Mouse (Mus musculus) intestine, embryonic 14.5 days (tissue): ENCODE results near the gene Aars2. TPM values are rescaled to one million over a fixed set of nuclear protein-coding genes. Genes with fewer than 3 reads are reported as not detected.

Experiments used
- ATAC-seq: fragments of 200-750 bp; cut with Nextera tagmentation; replicated peaks from 2 replicates; pipeline ENCODE4 v1.8.0; 2017; ENCODE audit warnings: low read depth, moderate number of reproducible peaks, moderate TSS enrichment, moderate library complexity; ENCODE audit not compliant: low FRiP score, low TSS enrichment
- DNase-seq: peaks from one replicate; pipeline ENCODE4 v3.0.0-alpha.2; 2018; ENCODE audit warnings: low spot score
- H3K27ac ChIP-seq: fragments of 300-500 bp; sonication (generic); 2 replicates; pipeline ENCODE4 v1.5.1; 2014; ENCODE audit warnings: low read depth, mild to moderate bottlenecking, control low read depth
- H3K27me3 ChIP-seq: fragments of 300-500 bp; sonication (generic); replicated peaks from 2 replicates; pipeline ENCODE4 v1.6.1; 2014; ENCODE audit warnings: low read length, control low read depth; ENCODE audit not compliant: control insufficient read depth, insufficient read depth
- H3K36me3 ChIP-seq: fragments of 300-500 bp; sonication (generic); 2 replicates; pipeline ENCODE4 v1.6.1; 2014; ENCODE audit warnings: low read length, control low read depth; ENCODE audit not compliant: control insufficient read depth, insufficient read depth
- H3K4me1 ChIP-seq: fragments of 300-500 bp; sonication (generic); replicated peaks from 2 replicates; pipeline ENCODE4 v1.6.1; 2014; ENCODE audit warnings: low read length, control low read depth, mixed read lengths; ENCODE audit not compliant: control insufficient read depth, insufficient read depth
- H3K4me2 ChIP-seq: fragments of 300-500 bp; sonication (generic); 2 replicates; pipeline ENCODE4 v1.6.1; 2014; ENCODE audit warnings: low read length
- H3K4me3 ChIP-seq: fragments of 300-500 bp; sonication (generic); 2 replicates; pipeline ENCODE4 v1.5.1; 2014; ENCODE audit warnings: low read depth, low read length, control low read depth, mixed read lengths
- H3K9ac ChIP-seq: fragments of 300-500 bp; sonication (generic); 2 replicates; pipeline ENCODE4 v1.6.1; 2014; ENCODE audit warnings: mild to moderate bottlenecking, low read length
- H3K9me3 ChIP-seq: fragments of 300-500 bp; sonication (generic); 2 replicates; pipeline ENCODE4 v1.6.1; 2016; ENCODE audit warnings: low read length, control low read depth; ENCODE audit not compliant: control insufficient read depth
- WGBS: fragments of 180-500 bp; shearing (Covaris S2); extraction: QIAGEN DNeasy Blood & Tissue Kit; methylation state at CpG from one replicate; pipeline ENCODE4 v1.1.7; 2014; 5-methylcytosine and 5-hydroxymethylcytosine counted together
- polyA plus RNA-seq: library from polyadenylated mRNA; unstranded; fragments of >200 nt; fragmentation: Nextera tagmentation; extraction: Ambion mirVana; gene quantifications from 2 replicates; pipeline ENCODE4 v1.2.1, GENCODE M21; 2014

The Aars2 gene
- polyA plus RNA-seq, 1 experiment from 2014 or later: 17.3 TPM

GRCm38 (mm10) chr17:45554420-45554819 lies 47.8 kb downstream of the Aars2 start:
- Histone ChIP-seq H3K9ac (no peak overlapping the region), H3K4me1 (peaks cover 13% of the 10 kb centered on the region; the same call in 1 of the 2 replicates), H3K4me3 (no peak overlapping the region), H3K4me2 (no peak overlapping the region), H3K27me3 (peaks cover 8% of the 10 kb centered on the region; the same call in 1 of the 2 replicates), H3K9me3 (no peaks in the 10 kb centered on the region), H3K36me3 (no peaks in the 10 kb centered on the region), H3K27ac (no peak overlapping the region)
- no peak for ATAC-seq
- WGBS: 46% methylated on average over 1 of the region's 1 CpGs
- no peak for DNase-seq

- Histone ChIP-seq H3K36me3 (no peaks in the 10 kb centered on the region), H3K4me2 (peak within 1 kb of the TSS; percentile 95), H3K27ac (no peak within 1 kb of the TSS), H3K9ac (peak within 1 kb of the TSS; percentile 55), H3K9me3 (no peaks in the 10 kb centered on the region), H3K4me1 (peaks cover 8% of the 10 kb centered on the region; the same call in 1 of the 2 replicates), H3K27me3 (peaks cover 8% of the 10 kb centered on the region; the same call in 1 of the 2 replicates), H3K4me3 (peak within 1 kb of the TSS; percentile 59)
- DNase-seq: peak; percentile 98
- ATAC-seq: peak; percentile 84
- WGBS: under 1% methylated on average over 45 of the region's 45 CpGs
Observed at GRCm38 (mm10) chr17:45555452-45556106, 48.9 kb downstream of the Aars2 start, which contains the start of gene Nfkbie. Gene Nfkbie (plus strand): TSS chr17:45555703.

GRCm38 (mm10) chr17:45556107-45556489 lies 49.5 kb downstream of the Aars2 start:
- peak overlapping the region; percentile 55 for H3K9ac ChIP-seq

GRCm38 (mm10) chr17:45556514-45557245 lies 50.0 kb downstream of the Aars2 start:
- ATAC-seq: no peak
- H3K27me3 ChIP-seq: 0 out of 2 replicates have a peak, but pooled peaks cover 8% of the 10 kb centered on the region
- peak overlapping the region; percentile 95 for H3K4me2 ChIP-seq
- H3K36me3 ChIP-seq: no peaks in the 10 kb centered on the region
- no peak overlapping the region for H3K27ac ChIP-seq
- peak overlapping the region; percentile 59; the same call in 1 of the 2 replicates for H3K4me3 ChIP-seq
- H3K9ac ChIP-seq: peak overlapping the region; percentile 55; the same call in 1 of the 2 replicates
- WGBS: 67% methylated on average over 3 of the region's 3 CpGs
- H3K4me1 ChIP-seq: peaks cover 8% of the 10 kb centered on the region; the same call in 1 of the 2 replicates
- no peak for DNase-seq
- no peaks in the 10 kb centered on the region for H3K9me3 ChIP-seq

More at GRCm38 (mm10) chr17:45556107-45556489, 49.5 kb downstream of the Aars2 start:
- Histone ChIP-seq H3K4me3 (peak overlapping the region; percentile 59), H3K36me3 (no peaks in the 10 kb centered on the region), H3K4me2 (peak overlapping the region; percentile 95), H3K27ac (no peak overlapping the region), H3K27me3 (peaks cover 8% of the 10 kb centered on the region; the same call in 1 of the 2 replicates), H3K9me3 (no peaks in the 10 kb centered on the region), H3K4me1 (peaks cover 8% of the 10 kb centered on the region; the same call in 1 of the 2 replicates)
- DNase-seq: no peak
- no peak for ATAC-seq
- 1% methylated on average over 14 of the region's 14 CpGs for WGBS

- DNase-seq: no peak
- H3K4me3 ChIP-seq: no peak overlapping the region
- WGBS: 58% methylated on average over 7 of the region's 7 CpGs
Observed at GRCm38 (mm10) chr17:45557246-45557824, 50.7 kb downstream of the Aars2 start.

DNA sequence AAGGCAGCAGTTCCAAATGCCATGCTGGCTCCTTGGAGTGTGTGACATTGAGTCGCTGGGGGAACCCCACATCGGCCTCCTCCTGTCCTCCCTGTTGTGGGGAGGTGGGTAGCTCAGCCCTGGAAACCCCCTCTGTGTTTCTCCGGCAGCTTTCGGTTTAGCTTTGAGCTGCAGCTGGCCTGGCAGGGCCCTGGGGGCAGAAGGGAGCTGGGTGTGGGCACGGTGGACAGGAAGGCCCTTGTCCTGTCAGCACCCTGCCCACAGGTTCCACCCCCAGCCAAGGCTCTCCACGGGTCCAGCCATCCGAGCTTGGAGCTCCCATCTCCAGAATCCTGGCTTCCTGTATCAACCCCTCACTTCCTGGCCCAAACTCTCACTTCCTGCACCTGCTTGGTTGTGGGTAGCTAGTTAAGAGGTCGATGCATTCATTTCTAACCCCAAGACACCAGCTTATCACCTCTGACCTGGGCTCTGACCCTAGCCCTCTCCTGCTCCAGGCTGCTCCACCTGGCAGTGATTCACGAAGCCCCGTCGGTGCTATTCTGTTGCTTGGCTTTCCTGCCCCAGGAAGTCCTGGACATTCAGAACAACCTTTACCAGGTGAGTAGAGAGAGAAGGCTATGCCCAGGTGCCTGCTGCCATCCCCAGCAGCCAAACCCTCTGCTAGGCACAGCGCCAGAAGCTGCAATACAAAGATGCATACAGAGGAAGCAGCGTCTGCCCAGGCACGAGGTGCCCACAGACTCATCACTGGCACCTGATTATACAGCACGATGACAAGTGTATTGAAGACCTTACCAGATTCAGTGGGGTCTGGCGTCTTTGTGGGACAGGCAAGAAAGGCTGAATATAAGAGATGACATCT lies 51.6 kb downstream of the Aars2 start:
- no peaks in the 10 kb centered on the region for H3K9me3 ChIP-seq
- H3K4me1 ChIP-seq: peaks cover 8% of the 10 kb centered on the region; the same call in 1 of the 2 replicates
- no peak overlapping the region for H3K4me2 ChIP-seq
- no peak overlapping the region for H3K27ac ChIP-seq
- no peak overlapping the region for H3K4me3 ChIP-seq
- H3K36me3 ChIP-seq: no peaks in the 10 kb centered on the region
- WGBS: 71% methylated on average over 16 of the region's 16 CpGs
- no peak overlapping the region for H3K9ac ChIP-seq
- H3K27me3 ChIP-seq: 0 out of 2 replicates have a peak, but pooled peaks cover 8% of the 10 kb centered on the region
- no peak for DNase-seq
- ATAC-seq: no peak

More at GRCm38 (mm10) chr17:45557246-45557824, 50.7 kb downstream of the Aars2 start:
- no peaks in the 10 kb centered on the region for H3K9me3 ChIP-seq
- H3K4me2 ChIP-seq: peak overlapping the region; percentile 20; the same call in 1 of the 2 replicates
- peaks cover 8% of the 10 kb centered on the region; the same call in 1 of the 2 replicates for H3K4me1 ChIP-seq
- H3K27ac ChIP-seq: no peak overlapping the region
- H3K27me3 ChIP-seq: 0 out of 2 replicates have a peak, but pooled peaks cover 8% of the 10 kb centered on the region
- H3K9ac ChIP-seq: no peak overlapping the region
- ATAC-seq: no peak
- H3K36me3 ChIP-seq: no peaks in the 10 kb centered on the region

- 0 out of 2 replicates have a peak, but pooled peaks cover 8% of the 10 kb centered on the region for H3K27me3 ChIP-seq
- no peak overlapping the region for H3K4me2 ChIP-seq
- peaks cover 15% of the 10 kb centered on the region for H3K4me1 ChIP-seq
- no peak for ATAC-seq
- no peak overlapping the region for H3K27ac ChIP-seq
- no peaks in the 10 kb centered on the region for H3K36me3 ChIP-seq
- H3K4me3 ChIP-seq: no peak overlapping the region
- DNase-seq: no peak
- no peak overlapping the region for H3K9ac ChIP-seq
- H3K9me3 ChIP-seq: no peaks in the 10 kb centered on the region
- WGBS: 87% methylated on average over 15 of the region's 15 CpGs
Observed at GRCm38 (mm10) chr17:45559732-45560525, 53.3 kb downstream of the Aars2 start.
